Mouse (Mus musculus) heart, embryonic 14.5 days (tissue): ENCODE results near the gene Kcnk3. TPM values are rescaled to one million over a fixed set of nuclear protein-coding genes. Genes with fewer than 3 reads are reported as not detected.

ENCODE experiments used
- ATAC-seq: fragments of 200-750 bp; cut with Nextera tagmentation; 2 replicates; pipeline ENCODE4 v1.8.0; 2017; ENCODE audit warnings: low read depth, moderate TSS enrichment; ENCODE audit not compliant: insufficient number of reproducible peaks, insufficient read depth, low FRiP score
- H3K27ac ChIP-seq, 2 experiments: fragments of 200-500 bp in 1 of 2; fragments of 300-500 bp in 1 of 2; sonication (generic) in 1 of 2; replicated peaks in 1 of 2; 2 replicates each; pipeline ENCODE4 v1.5.1; 2012 to 2014; ENCODE audit warnings: low read depth in 2 of 2, low read length in 2 of 2, control low read depth in 1 of 2, mild to moderate bottlenecking in 1 of 2, mixed read lengths in 1 of 2; ENCODE audit not compliant: control insufficient read depth in 1 of 2, insufficient read depth in 1 of 2
- H3K27me3 ChIP-seq: fragments of 300-500 bp; sonication (generic); 2 replicates; pipeline ENCODE4 v1.6.1; 2014; ENCODE audit warnings: mild to moderate bottlenecking, low read length, control low read depth; ENCODE audit not compliant: control insufficient read depth, insufficient read depth
- H3K36me3 ChIP-seq: fragments of 300-500 bp; sonication (generic); 2 replicates; pipeline ENCODE4 v1.6.1; 2014; ENCODE audit warnings: mild to moderate bottlenecking, control low read depth, low read length, mixed read lengths; ENCODE audit not compliant: control insufficient read depth, insufficient read depth
- H3K4me1 ChIP-seq, 2 experiments: fragments of 200-500 bp in 1 of 2; fragments of 300-500 bp in 1 of 2; sonication (generic) in 1 of 2; 2 replicates each; pipeline ENCODE4 v1.6.1; 2012 to 2014; ENCODE audit warnings: low read length in 2 of 2, control low read depth in 1 of 2, mixed read lengths in 1 of 2; ENCODE audit not compliant: control insufficient read depth in 2 of 2, insufficient read depth in 2 of 2
- H3K4me2 ChIP-seq: fragments of 300-500 bp; sonication (generic); 2 replicates; pipeline ENCODE4 v1.6.1; 2014; ENCODE audit warnings: mild to moderate bottlenecking, low read length
- H3K4me3 ChIP-seq, 2 experiments: fragments of 200-500 bp in 1 of 2; fragments of 300-500 bp in 1 of 2; sonication (generic) in 1 of 2; 2 replicates each; pipeline ENCODE4 v1.5.1; 2012 to 2014; ENCODE audit warnings: low read length in 2 of 2, mild to moderate bottlenecking in 2 of 2, control low read depth in 1 of 2, low read depth in 1 of 2, moderate library complexity in 1 of 2; ENCODE audit not compliant: control insufficient read depth in 1 of 2, insufficient read depth in 1 of 2
- H3K9ac ChIP-seq: fragments of 300-500 bp; sonication (generic); 2 replicates; pipeline ENCODE4 v1.6.1; 2014; ENCODE audit warnings: mild to moderate bottlenecking, low read length
- H3K9me3 ChIP-seq: fragments of 300-500 bp; sonication (generic); 2 replicates; pipeline ENCODE4 v1.6.1; 2016; ENCODE audit warnings: low read length, control low read depth; ENCODE audit not compliant: control insufficient read depth
- WGBS: fragments of 180-500 bp; shearing (Covaris S2); extraction: QIAGEN DNeasy Blood & Tissue Kit; methylation state at CpG from one replicate; pipeline ENCODE4 v1.1.7; 2014; 5-methylcytosine and 5-hydroxymethylcytosine counted together
- polyA plus RNA-seq: library from polyadenylated mRNA; unstranded; fragments of >200 nt; fragmentation: Nextera tagmentation; extraction: Ambion mirVana; gene quantifications from 2 replicates; pipeline ENCODE4 v1.2.1, GENCODE M21; 2014

The Kcnk3 gene
- 30.2 and 40.3 TPM in 2 replicates for polyA plus RNA-seq

DNA sequence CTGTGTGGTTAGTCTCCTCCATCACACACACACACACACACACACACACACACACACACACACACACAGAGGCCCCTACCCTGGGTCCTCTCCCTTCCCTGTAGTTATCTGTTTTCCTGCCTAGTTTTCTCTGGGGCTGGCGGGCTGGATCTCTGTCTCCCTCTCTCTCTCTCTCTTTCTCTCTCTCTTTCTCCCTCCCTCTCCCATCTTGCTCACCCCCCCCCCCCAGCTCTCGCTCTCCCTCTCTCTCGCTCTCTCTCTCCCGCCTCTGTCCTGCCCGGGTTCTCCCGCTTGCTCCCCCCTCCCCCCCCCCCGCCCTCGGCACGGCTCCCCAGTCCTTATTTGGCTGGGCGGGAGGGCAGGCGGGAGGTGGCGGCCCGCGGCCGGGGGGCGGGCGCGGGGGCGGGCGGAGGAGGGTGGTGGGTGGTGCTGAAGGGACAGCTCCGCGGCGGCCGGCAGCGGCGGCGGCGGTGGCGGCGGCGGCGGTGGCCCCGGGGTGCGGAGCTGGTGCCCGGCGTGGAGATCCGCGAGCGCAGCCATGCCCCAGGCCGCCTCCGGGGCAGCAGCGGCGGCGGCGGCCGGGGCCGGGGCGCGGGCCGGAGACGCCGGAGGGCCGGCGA lies at the start of gene Kcnk3:
TSS of gene Kcnk3 (plus strand) at position 490 of the 620 bp plus-strand sequence.
- peak; percentile 45 for ATAC-seq
- Histone ChIP-seq H3K27ac (peak within 1 kb of the TSS; percentile 70 to 78), H3K4me3 (peak within 1 kb of the TSS; percentile 56 to 72), H3K4me1 (peaks cover 43 to 51% of the 10 kb centered on the region in 2 experiments), H3K9me3 (no peaks in the 10 kb centered on the region), H3K36me3 (no peaks in the 10 kb centered on the region), H3K27me3 (peaks cover 12% of the 10 kb centered on the region; the same call in 1 of the 2 replicates), H3K4me2 (peak within 1 kb of the TSS; percentile 92), H3K9ac (peak within 1 kb of the TSS; percentile 83)
- 1% methylated on average over 32 of the region's 54 CpGs for WGBS

DNA sequence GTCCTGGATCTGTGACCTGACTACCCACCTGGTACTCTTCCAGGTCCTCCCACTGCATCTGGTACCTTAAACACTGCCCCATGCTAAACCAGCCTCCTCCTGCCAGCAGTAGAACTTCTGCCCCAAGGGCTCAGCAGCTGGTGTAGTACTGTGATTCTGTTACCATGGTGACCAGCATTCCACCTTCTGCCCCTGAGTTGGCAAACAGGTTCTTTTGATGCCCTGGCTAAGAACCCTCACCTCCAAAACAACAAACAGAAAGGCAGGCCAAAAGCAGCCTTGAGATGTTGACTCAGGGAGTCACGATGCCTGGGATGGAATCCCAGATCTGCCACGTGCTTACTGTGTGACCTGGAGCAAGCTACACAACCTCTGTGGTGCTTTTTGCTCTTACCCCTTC lies 42.3 kb upstream of the Kcnk3 start, which contains the start of gene Cib4:
TSS of gene Cib4 (minus strand) at position 139 of the 400 bp plus-strand sequence.
- 71% methylated on average over 2 of the region's 2 CpGs for WGBS
- Histone ChIP-seq H3K4me3 (no peak within 1 kb of the TSS), H3K36me3 (no peaks in the 10 kb centered on the region), H3K4me2 (no peak within 1 kb of the TSS), H3K9ac (no peak within 1 kb of the TSS), H3K27ac (no peak within 1 kb of the TSS), H3K4me1 (peaks cover 9 to 15% of the 10 kb centered on the region in 2 experiments; a peak in 3 of 4 replicates), H3K27me3 (no peaks in the 10 kb centered on the region), H3K9me3 (no peaks in the 10 kb centered on the region)
- no peak for ATAC-seq

DNA sequence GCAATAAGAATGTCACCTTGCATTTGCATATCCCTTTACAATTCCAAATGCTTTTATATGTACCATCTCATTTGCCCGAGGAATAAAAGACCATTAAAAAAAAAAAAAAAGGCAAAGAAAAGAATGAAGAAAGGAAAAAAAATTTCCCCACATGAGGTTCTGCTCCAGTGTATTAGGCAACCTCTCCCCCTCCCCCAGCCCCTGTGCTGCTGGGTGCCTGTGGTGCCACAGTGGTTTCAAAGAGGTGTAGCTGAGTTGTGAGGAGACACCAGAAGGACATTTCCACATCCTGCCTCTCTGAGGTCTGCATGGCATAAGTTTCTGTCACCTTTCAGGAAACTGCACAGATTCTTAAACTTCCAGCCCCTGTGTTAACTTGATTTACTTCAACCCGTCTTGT lies 39.3 kb upstream of the Kcnk3 start:
- peaks cover 9 to 15% of the 10 kb centered on the region in 2 experiments; a peak in 3 of 4 replicates for H3K4me1 ChIP-seq
- no peak overlapping the region for H3K4me3 ChIP-seq
- no peak for ATAC-seq
- no peaks in the 10 kb centered on the region for H3K36me3 ChIP-seq
- no peak overlapping the region for H3K9ac ChIP-seq
- WGBS: 74% methylated on average over 2 of the region's 2 CpGs
- no peaks in the 10 kb centered on the region for H3K9me3 ChIP-seq
- no peaks in the 10 kb centered on the region for H3K27me3 ChIP-seq
- H3K27ac ChIP-seq: no peak overlapping the region
- H3K4me2 ChIP-seq: no peak overlapping the region

DNA sequence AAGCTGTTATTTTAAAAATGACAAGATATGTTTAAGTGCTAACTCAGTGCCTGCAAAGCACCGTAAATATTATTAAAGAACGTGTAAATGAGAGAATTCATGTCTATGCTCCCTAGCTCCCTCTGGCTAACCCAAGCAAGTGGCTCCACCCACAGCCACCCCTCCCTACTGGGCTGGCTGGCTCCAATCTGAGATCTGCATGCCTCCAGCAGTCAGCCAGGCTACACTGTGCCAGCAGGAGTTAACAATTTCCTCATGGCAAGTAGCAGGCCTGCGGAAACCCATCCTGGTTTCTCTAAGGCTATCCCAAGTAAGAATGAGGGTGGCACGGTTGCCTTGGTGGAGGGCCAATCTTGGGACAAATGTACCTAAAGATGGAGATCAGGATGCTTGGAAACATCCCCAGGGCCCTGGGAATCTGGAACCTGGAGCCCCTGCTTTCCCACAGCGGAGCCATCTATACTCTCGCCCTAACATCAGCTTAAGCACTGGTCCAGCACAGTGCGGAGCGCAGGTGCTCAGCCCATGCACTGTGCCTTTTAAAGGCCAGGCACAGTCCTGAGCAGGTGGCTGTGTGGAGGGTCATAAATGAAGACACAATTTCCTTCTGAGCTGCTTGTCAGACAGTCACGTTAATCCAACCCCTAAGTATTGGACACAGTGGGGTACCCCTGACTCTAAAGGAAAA lies 37.5 kb upstream of the Kcnk3 start:
- no peaks in the 10 kb centered on the region for H3K9me3 ChIP-seq
- no peaks in the 10 kb centered on the region for H3K27me3 ChIP-seq
- H3K9ac ChIP-seq: no peak overlapping the region
- no peak overlapping the region for H3K4me2 ChIP-seq
- peaks cover 12 to 14% of the 10 kb centered on the region in 2 experiments for H3K4me1 ChIP-seq
- H3K27ac ChIP-seq: no peak overlapping the region
- 58% methylated on average over 9 of the region's 9 CpGs for WGBS
- no peak overlapping the region for H3K4me3 ChIP-seq
- ATAC-seq: no peak; the same call in 1 of the 2 replicates
- H3K36me3 ChIP-seq: no peaks in the 10 kb centered on the region

DNA sequence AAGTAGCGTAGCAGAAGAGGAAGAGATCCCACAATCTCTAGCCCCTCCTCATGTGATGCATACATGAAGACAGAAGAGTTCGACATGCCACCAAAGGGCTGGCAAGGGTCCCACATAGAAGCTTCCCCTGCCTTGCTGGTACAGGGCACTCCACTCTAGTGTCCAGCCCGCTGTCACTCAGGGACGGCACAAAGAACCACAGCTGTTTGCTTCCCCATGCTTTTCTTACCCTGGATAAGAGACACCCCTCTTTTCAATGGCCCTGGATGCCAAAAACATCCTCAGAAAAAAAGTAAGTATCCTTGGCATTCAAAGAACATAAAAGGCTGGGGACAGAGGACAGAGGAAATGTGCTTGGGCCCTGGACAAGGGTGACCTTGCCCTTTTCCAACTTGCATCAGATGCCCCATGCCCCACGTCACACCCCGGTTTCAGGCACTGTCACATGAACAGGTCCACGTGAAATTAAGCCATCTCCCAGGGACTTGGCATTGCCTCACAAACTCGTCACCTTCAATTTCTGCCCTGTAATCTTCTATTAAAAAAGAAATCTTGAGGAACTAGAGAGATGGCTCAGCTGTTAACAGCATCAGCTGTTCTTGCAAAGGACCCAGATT lies 36.8 kb upstream of the Kcnk3 start:
- ATAC-seq: no peak
- no peaks in the 10 kb centered on the region for H3K9me3 ChIP-seq
- no peaks in the 10 kb centered on the region for H3K36me3 ChIP-seq
- H3K27me3 ChIP-seq: no peaks in the 10 kb centered on the region
- H3K27ac ChIP-seq: no peak overlapping the region
- 86% methylated on average over 8 of the region's 8 CpGs for WGBS
- no peak overlapping the region for H3K4me3 ChIP-seq
- H3K4me1 ChIP-seq: peaks cover 12 to 15% of the 10 kb centered on the region in 2 experiments
- no peak overlapping the region for H3K9ac ChIP-seq
- no peak overlapping the region for H3K4me2 ChIP-seq

DNA sequence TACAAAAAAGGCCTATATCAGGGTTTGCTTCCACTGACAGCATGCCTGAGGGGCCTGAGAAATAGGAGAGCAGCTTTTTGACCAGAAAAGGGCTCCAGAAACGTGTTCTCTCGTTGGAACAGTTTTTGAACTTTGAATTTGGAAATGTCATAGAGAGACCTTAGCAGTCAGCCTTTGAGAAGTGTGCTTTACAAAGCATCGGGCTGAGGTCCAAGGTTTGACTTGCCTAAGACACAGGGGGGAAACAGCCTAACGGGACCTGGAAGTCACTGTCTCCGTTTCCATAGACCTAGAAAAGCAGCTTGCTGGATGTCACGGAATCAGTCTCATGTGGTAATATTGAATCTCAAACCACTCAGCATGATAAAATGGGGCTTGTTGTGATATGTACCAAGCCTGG lies 36.0 kb upstream of the Kcnk3 start:
- H3K9ac ChIP-seq: no peak overlapping the region
- 86% methylated on average over 6 of the region's 6 CpGs for WGBS
- no peaks in the 10 kb centered on the region for H3K36me3 ChIP-seq
- H3K27me3 ChIP-seq: no peaks in the 10 kb centered on the region
- H3K4me1 ChIP-seq: peaks cover 12 to 15% of the 10 kb centered on the region in 2 experiments
- no peak overlapping the region for H3K4me2 ChIP-seq
- ATAC-seq: no peak
- no peak overlapping the region for H3K4me3 ChIP-seq
- H3K27ac ChIP-seq: no peak overlapping the region
- H3K9me3 ChIP-seq: no peaks in the 10 kb centered on the region

GRCm38 (mm10) chr5:30553936-30554335 lies 34.0 kb upstream of the Kcnk3 start:
- Histone ChIP-seq H3K4me2 (no peak overlapping the region), H3K4me1 (peaks cover 9 to 15% of the 10 kb centered on the region in 2 experiments), H3K9ac (no peak overlapping the region), H3K36me3 (no peaks in the 10 kb centered on the region), H3K4me3 (no peak overlapping the region), H3K27ac (no peak overlapping the region), H3K9me3 (no peaks in the 10 kb centered on the region), H3K27me3 (no peaks in the 10 kb centered on the region)
- ATAC-seq: no peak
- WGBS: 75% methylated on average over 13 of the region's 13 CpGs
